Mouse (Mus musculus) testis, adult 2 months (tissue): ENCODE measurements around the gene Cds1.

Source experiments
- CTCF ChIP-seq: fragments of 200-500 bp; IDR thresholded peaks from 2 replicates; pipeline ENCODE4 v1.5.1; 2012; ENCODE audit warnings: low read depth, mild to moderate bottlenecking, inconsistent platforms, low read length, moderate library complexity; ENCODE audit not compliant: control insufficient read depth, insufficient read depth, insufficient replicate concordance
- POLR2A ChIP-seq: fragments of 200-500 bp; IDR thresholded peaks from 2 replicates; pipeline ENCODE4 v1.6.1; 2012; ENCODE audit warnings: low read depth, mild to moderate bottlenecking, inconsistent platforms, low read length, moderate library complexity; ENCODE audit not compliant: control insufficient read depth

DNA sequence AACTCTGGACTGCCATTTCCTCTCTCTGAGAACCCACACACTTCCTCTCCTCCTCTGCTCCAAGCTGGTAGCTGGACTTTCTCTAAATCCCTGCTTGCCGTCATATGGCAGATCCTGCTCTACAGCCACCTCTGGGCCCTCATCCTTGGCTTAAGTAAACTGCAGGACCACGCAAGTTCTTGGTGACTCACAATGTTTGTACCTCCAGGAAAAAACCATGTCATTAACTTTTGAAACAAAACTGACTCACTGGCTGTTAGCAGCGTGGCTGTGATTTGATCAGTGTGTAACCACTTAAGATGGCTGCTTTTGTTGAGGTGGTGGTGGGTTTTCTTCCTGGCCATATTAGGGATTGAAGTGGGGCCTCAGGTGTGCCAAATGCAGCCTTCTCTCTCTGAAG, 19.4 kb downstream of the Cds1 start:
- no peak for TF ChIP-seq POLR2A
- TF ChIP-seq CTCF: no peak
